Mouse (Mus musculus): ENCODE measurements around the gene Cxadr. TPM values are rescaled to one million over a fixed set of nuclear protein-coding genes. Genes with fewer than 3 reads are reported as not detected.
A peak's percentile ranks its signal among the peaks of the same experiment; 100 is the strongest.

Gene Cxadr
- polyA plus RNA-seq, 1 experiment from 2014 or later: 57.1 TPM

GRCm38 (mm10) chr16:78327999-78328398 lies 26.7 kb downstream of the Cxadr start:
- peak; percentile 35 for DNase-seq (ENCODE audit: low spot score)

GRCm38 (mm10) chr16:78337226-78337625 lies 35.9 kb downstream of the Cxadr start:
- H3K4me3 ChIP-seq (ENCODE audit: low read depth, low read length): no peak overlapping the region
- H3K36me3 ChIP-seq (ENCODE audit: control insufficient read depth, insufficient read depth, low read length): peaks cover 7% of the 10 kb centered on the region; the same call in 1 of the 2 replicates
- no peaks in the 10 kb centered on the region for H3K4me1 ChIP-seq (replicated peaks; ENCODE audit: control insufficient read depth, insufficient read depth, low read length)
- no peak overlapping the region for H3K27ac ChIP-seq (ENCODE audit: low read depth, low read length)
- ATAC-seq (replicated peaks; ENCODE audit: low FRiP score): no peak
- no peaks in the 10 kb centered on the region for H3K9me3 ChIP-seq (ENCODE audit: control insufficient read depth, low read length)
- DNase-seq (ENCODE audit: low spot score): peak; percentile 44
- no peaks in the 10 kb centered on the region for H3K27me3 ChIP-seq (ENCODE audit: control insufficient read depth, insufficient read depth, low read length)
- no peak overlapping the region for H3K9ac ChIP-seq (ENCODE audit: low read length)
- WGBS: 79% methylated on average over 8 of the region's 8 CpGs
- H3K4me2 ChIP-seq (ENCODE audit: low read depth, low read length, severe bottlenecking): no peak overlapping the region

More at GRCm38 (mm10) chr16:78327999-78328398, 26.7 kb downstream of the Cxadr start:
- Histone ChIP-seq H3K4me2 (ENCODE audit: low read depth, low read length, severe bottlenecking) (no peak overlapping the region), H3K27me3 (ENCODE audit: control insufficient read depth, insufficient read depth, low read length) (no peaks in the 10 kb centered on the region), H3K9me3 (ENCODE audit: control insufficient read depth, low read length) (no peaks in the 10 kb centered on the region), H3K36me3 (ENCODE audit: control insufficient read depth, insufficient read depth, low read length) (peaks cover 2% of the 10 kb centered on the region; the same call in 1 of the 2 replicates), H3K27ac (ENCODE audit: low read depth, low read length) (no peak overlapping the region), H3K4me1 (replicated peaks; ENCODE audit: control insufficient read depth, insufficient read depth, low read length) (no peaks in the 10 kb centered on the region), H3K4me3 (ENCODE audit: low read depth, low read length) (no peak overlapping the region), H3K9ac (ENCODE audit: low read length) (no peak overlapping the region)
- no peak for ATAC-seq (replicated peaks; ENCODE audit: low FRiP score)
- WGBS: 94% methylated on average over 12 of the region's 12 CpGs

- DNase-seq (ENCODE audit: low spot score) (no peak), ATAC-seq (replicated peaks; ENCODE audit: low FRiP score) (peak; percentile 46; the same call in 1 of the 2 replicates)
- Histone ChIP-seq H3K4me3 (ENCODE audit: low read depth, low read length) (no peak overlapping the region), H3K9ac (ENCODE audit: low read length) (no peak overlapping the region), H3K27ac (ENCODE audit: low read depth, low read length) (no peak overlapping the region), H3K4me1 (replicated peaks; ENCODE audit: control insufficient read depth, insufficient read depth, low read length) (no peaks in the 10 kb centered on the region), H3K36me3 (ENCODE audit: control insufficient read depth, insufficient read depth, low read length) (no peaks in the 10 kb centered on the region), H3K27me3 (ENCODE audit: control insufficient read depth, insufficient read depth, low read length) (no peaks in the 10 kb centered on the region), H3K4me2 (ENCODE audit: low read depth, low read length, severe bottlenecking) (no peak overlapping the region), H3K9me3 (ENCODE audit: control insufficient read depth, low read length) (no peaks in the 10 kb centered on the region)
- WGBS: 74% methylated on average over 4 of the region's 4 CpGs
Observed at GRCm38 (mm10) chr16:78341356-78341755, 40.1 kb downstream of the Cxadr start.

GRCm38 (mm10) chr16:78342767-78343166 lies 41.5 kb downstream of the Cxadr start:
- H3K9ac ChIP-seq (ENCODE audit: low read length): no peak overlapping the region
- whole genome bisulfite sequencing: 90% methylated on average over 5 of the region's 5 CpGs
- H3K36me3 ChIP-seq (ENCODE audit: control insufficient read depth, insufficient read depth, low read length): no peaks in the 10 kb centered on the region
- H3K27me3 ChIP-seq (ENCODE audit: control insufficient read depth, insufficient read depth, low read length): no peaks in the 10 kb centered on the region
- DNase-seq (ENCODE audit: low spot score) (no peak), ATAC-seq (replicated peaks; ENCODE audit: low FRiP score) (no peak)
- H3K4me1 ChIP-seq (replicated peaks; ENCODE audit: control insufficient read depth, insufficient read depth, low read length): no peaks in the 10 kb centered on the region
- H3K4me2 ChIP-seq (ENCODE audit: low read depth, low read length, severe bottlenecking): no peak overlapping the region
- no peaks in the 10 kb centered on the region for H3K9me3 ChIP-seq (ENCODE audit: control insufficient read depth, low read length)
- H3K27ac ChIP-seq (ENCODE audit: low read depth, low read length): no peak overlapping the region
- no peak overlapping the region for H3K4me3 ChIP-seq (ENCODE audit: low read depth, low read length)

- 77% methylated on average over 6 of the region's 6 CpGs for WGBS
- Histone ChIP-seq H3K4me1 (replicated peaks; ENCODE audit: control insufficient read depth, insufficient read depth, low read length) (no peaks in the 10 kb centered on the region), H3K36me3 (ENCODE audit: control insufficient read depth, insufficient read depth, low read length) (no peaks in the 10 kb centered on the region), H3K9ac (ENCODE audit: low read length) (no peak overlapping the region), H3K9me3 (ENCODE audit: control insufficient read depth, low read length) (no peaks in the 10 kb centered on the region), H3K27me3 (ENCODE audit: control insufficient read depth, insufficient read depth, low read length) (no peaks in the 10 kb centered on the region), H3K4me2 (ENCODE audit: low read depth, low read length, severe bottlenecking) (no peak overlapping the region), H3K27ac (ENCODE audit: low read depth, low read length) (no peak overlapping the region), H3K4me3 (ENCODE audit: low read depth, low read length) (no peak overlapping the region)
- DNase-seq (ENCODE audit: low spot score) (no peak), ATAC-seq (replicated peaks; ENCODE audit: low FRiP score) (no peak)
Observed at GRCm38 (mm10) chr16:78343792-78344191, 42.5 kb downstream of the Cxadr start.

GRCm38 (mm10) chr16:78346662-78347327 lies 45.5 kb downstream of the Cxadr start:
- no peaks in the 10 kb centered on the region for H3K9me3 ChIP-seq (ENCODE audit: control insufficient read depth, low read length)
- 86% methylated on average over 2 of the region's 2 CpGs for WGBS
- H3K27me3 ChIP-seq (ENCODE audit: control insufficient read depth, insufficient read depth, low read length): no peaks in the 10 kb centered on the region
- no peaks in the 10 kb centered on the region; the same call in 1 of the 2 replicates for H3K36me3 ChIP-seq (ENCODE audit: control insufficient read depth, insufficient read depth, low read length)
- ATAC-seq (replicated peaks; ENCODE audit: low FRiP score) (no peak), DNase-seq (ENCODE audit: low spot score) (no peak)
- H3K4me2 ChIP-seq (ENCODE audit: low read depth, low read length, severe bottlenecking): no peak overlapping the region
- no peaks in the 10 kb centered on the region for H3K4me1 ChIP-seq (replicated peaks; ENCODE audit: control insufficient read depth, insufficient read depth, low read length)
- no peak overlapping the region for H3K4me3 ChIP-seq (ENCODE audit: low read depth, low read length)
- H3K9ac ChIP-seq (ENCODE audit: low read length): no peak overlapping the region
- H3K27ac ChIP-seq (ENCODE audit: low read depth, low read length): no peak overlapping the region

- Histone ChIP-seq H3K9ac (ENCODE audit: low read length) (no peak overlapping the region), H3K4me2 (ENCODE audit: low read depth, low read length, severe bottlenecking) (no peak overlapping the region), H3K27me3 (ENCODE audit: control insufficient read depth, insufficient read depth, low read length) (no peaks in the 10 kb centered on the region), H3K27ac (ENCODE audit: low read depth, low read length) (no peak overlapping the region), H3K36me3 (ENCODE audit: control insufficient read depth, insufficient read depth, low read length) (no peaks in the 10 kb centered on the region; the same call in 1 of the 2 replicates), H3K9me3 (ENCODE audit: control insufficient read depth, low read length) (no peaks in the 10 kb centered on the region), H3K4me1 (replicated peaks; ENCODE audit: control insufficient read depth, insufficient read depth, low read length) (no peaks in the 10 kb centered on the region), H3K4me3 (ENCODE audit: low read depth, low read length) (no peak overlapping the region)
- DNase-seq (ENCODE audit: low spot score) (no peak), ATAC-seq (replicated peaks; ENCODE audit: low FRiP score) (no peak)
- WGBS: 80% methylated on average over 13 of the region's 13 CpGs
Observed at GRCm38 (mm10) chr16:78347328-78347926, 46.1 kb downstream of the Cxadr start.

- Histone ChIP-seq H3K9me3 (ENCODE audit: control insufficient read depth, low read length) (no peaks in the 10 kb centered on the region), H3K36me3 (ENCODE audit: control insufficient read depth, insufficient read depth, low read length) (no peaks in the 10 kb centered on the region; the same call in 1 of the 2 replicates), H3K27ac (ENCODE audit: low read depth, low read length) (no peak overlapping the region), H3K4me1 (replicated peaks; ENCODE audit: control insufficient read depth, insufficient read depth, low read length) (no peaks in the 10 kb centered on the region), H3K9ac (ENCODE audit: low read length) (no peak overlapping the region), H3K4me2 (ENCODE audit: low read depth, low read length, severe bottlenecking) (no peak overlapping the region), H3K4me3 (ENCODE audit: low read depth, low read length) (no peak overlapping the region), H3K27me3 (ENCODE audit: control insufficient read depth, insufficient read depth, low read length) (no peaks in the 10 kb centered on the region)
- ATAC-seq (replicated peaks; ENCODE audit: low FRiP score) (no peak), DNase-seq (ENCODE audit: low spot score) (no peak)
- 86% methylated on average over 3 of the region's 3 CpGs for WGBS
Observed at GRCm38 (mm10) chr16:78357757-78358156, 56.5 kb downstream of the Cxadr start.

- no peaks in the 10 kb centered on the region for H3K4me1 ChIP-seq (replicated peaks; ENCODE audit: control insufficient read depth, insufficient read depth, low read length)
- no peaks in the 10 kb centered on the region for H3K9me3 ChIP-seq (ENCODE audit: control insufficient read depth, low read length)
- no peak for DNase-seq (ENCODE audit: low spot score)
- whole genome bisulfite sequencing: 86% methylated on average over 4 of the region's 4 CpGs
- no peak overlapping the region for H3K4me3 ChIP-seq (ENCODE audit: low read depth, low read length)
- H3K27ac ChIP-seq (ENCODE audit: low read depth, low read length): no peak overlapping the region
- peaks cover 2% of the 10 kb centered on the region; the same call in 1 of the 2 replicates for H3K36me3 ChIP-seq (ENCODE audit: control insufficient read depth, insufficient read depth, low read length)
- H3K9ac ChIP-seq (ENCODE audit: low read length): no peak overlapping the region
- no peak for ATAC-seq (replicated peaks; ENCODE audit: low FRiP score)
- H3K27me3 ChIP-seq (ENCODE audit: control insufficient read depth, insufficient read depth, low read length): no peaks in the 10 kb centered on the region
- H3K4me2 ChIP-seq (ENCODE audit: low read depth, low read length, severe bottlenecking): no peak overlapping the region
Observed at GRCm38 (mm10) chr16:78361466-78361865, 60.2 kb downstream of the Cxadr start.
